Mouse (Mus musculus) small intestine, adult 2 months (tissue): ENCODE results near the gene Bach2. TPM values are rescaled to one million over a fixed set of nuclear protein-coding genes. Genes with fewer than 3 reads are reported as not detected.

ENCODE experiments used
- H3K27ac ChIP-seq: fragments of 200-500 bp; 2 replicates; pipeline ENCODE4 v1.5.1; 2012; ENCODE audit warnings: low read depth, low read length, control low read depth, inconsistent platforms; ENCODE audit not compliant: insufficient read depth
- H3K27me3 ChIP-seq: fragments of 200-500 bp; 2 replicates; pipeline ENCODE4 v1.6.1; 2012; ENCODE audit warnings: mild to moderate bottlenecking, moderate library complexity, low read length, inconsistent platforms; ENCODE audit not compliant: control insufficient read depth, insufficient read depth
- H3K36me3 ChIP-seq: fragments of 200-500 bp; 2 replicates; pipeline ENCODE4 v1.6.1; 2012; ENCODE audit warnings: mild to moderate bottlenecking, low read length, control low read depth, inconsistent platforms; ENCODE audit not compliant: control insufficient read depth, insufficient read depth
- H3K4me1 ChIP-seq: fragments of 200-500 bp; 2 replicates; pipeline ENCODE4 v1.6.1; 2012; ENCODE audit warnings: low read length, inconsistent platforms, mixed read lengths; ENCODE audit not compliant: control insufficient read depth, insufficient read depth, insufficient read length
- H3K4me3 ChIP-seq: fragments of 200-500 bp; 2 replicates; pipeline ENCODE4 v1.5.1; 2012; ENCODE audit warnings: low read depth, mild to moderate bottlenecking, control low read depth, inconsistent platforms, low read length, moderate library complexity
- CTCF ChIP-seq: fragments of 200-500 bp; IDR thresholded peaks from 2 replicates; pipeline ENCODE4 v1.5.1; 2012; ENCODE audit warnings: low read depth, mild to moderate bottlenecking, control low read depth, inconsistent platforms, low read length, moderate library complexity, mixed read lengths; ENCODE audit not compliant: insufficient replicate concordance, insufficient read length; ENCODE audit errors: extremely low read depth
- POLR2A ChIP-seq: fragments of 200-500 bp; IDR thresholded peaks from 2 replicates; pipeline ENCODE4 v1.6.1; 2012; ENCODE audit warnings: low read depth, mild to moderate bottlenecking, control low read depth, inconsistent platforms, low read length, moderate library complexity
- WGBS: fragments of 180-500 bp; shearing (Covaris S2); methylation state at CpG from one replicate; pipeline ENCODE4 v1.1.7; 2018; 5-methylcytosine and 5-hydroxymethylcytosine counted together
- polyA plus RNA-seq: library from polyadenylated mRNA; depleted of rRNA; stranded (reverse); fragments of >200 nt; gene quantifications from 2 replicates; pipeline ENCODE4 v1.2.3, GENCODE M21; 2012

Bach2 gene
- polyA plus RNA-seq, 1 experiment, result 3.5 TPM

DNA sequence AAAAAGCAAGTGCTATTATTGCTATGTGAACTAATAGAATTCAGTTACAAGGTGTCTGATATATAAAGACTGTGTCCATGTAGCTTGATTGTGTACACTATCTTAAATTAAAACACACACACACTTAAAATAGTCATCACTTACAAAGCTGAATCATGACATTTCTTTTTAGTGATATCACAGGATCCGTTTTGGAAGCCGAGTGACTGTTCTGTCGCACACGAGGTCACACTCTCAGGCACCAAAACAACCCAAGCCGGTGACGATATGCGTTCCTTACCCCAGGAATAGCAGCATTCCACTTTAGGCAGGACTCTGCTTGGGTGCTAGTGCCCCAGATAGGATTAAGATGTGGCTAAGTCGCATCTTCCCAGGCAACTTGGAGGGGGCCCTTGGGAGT is 37.5 kb upstream of the Bach2 start:
- no peak for TF ChIP-seq POLR2A
- no peak for TF ChIP-seq CTCF
- H3K4me3 ChIP-seq, result no peak overlapping the region
- WGBS, result 87% methylated on average over 8 of the region's 8 CpGs

DNA sequence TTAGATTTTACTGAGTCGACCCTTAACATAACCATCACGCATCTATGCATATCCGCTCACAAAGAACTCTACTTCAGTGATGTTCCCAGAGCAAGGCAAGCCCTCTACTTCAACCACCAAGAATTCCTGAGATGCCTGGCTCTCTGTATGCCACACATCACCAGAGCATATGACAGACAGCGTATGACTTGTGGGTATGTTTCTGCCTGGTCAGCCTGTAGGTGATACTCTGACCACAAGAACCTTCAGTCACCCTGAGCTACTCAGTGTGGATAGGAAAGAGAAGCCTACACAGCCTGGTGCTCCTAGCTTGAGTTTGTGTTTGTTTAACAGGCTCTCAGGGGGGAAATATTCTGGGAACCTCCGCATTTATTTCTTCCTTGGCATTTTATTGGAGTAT is 36.2 kb upstream of the Bach2 start:
- TF ChIP-seq POLR2A (no peak), CTCF (no peak)
- Histone ChIP-seq H3K36me3 (no peaks in the 10 kb centered on the region), H3K4me1 (no peaks in the 10 kb centered on the region), H3K27ac (no peak overlapping the region), H3K4me3 (no peak overlapping the region), H3K27me3 (0 out of 2 replicates have a peak, but pooled peaks cover 3% of the 10 kb centered on the region)
- WGBS, result 91% methylated on average over 5 of the region's 5 CpGs

More for the DNA sequence above, 37.5 kb upstream of the Bach2 start:
- H3K4me1 ChIP-seq, result no peaks in the 10 kb centered on the region
- H3K27ac ChIP-seq, result no peak overlapping the region
- 0 out of 2 replicates have a peak, but pooled peaks cover 3% of the 10 kb centered on the region for H3K27me3 ChIP-seq
- H3K36me3 ChIP-seq, result no peaks in the 10 kb centered on the region

DNA sequence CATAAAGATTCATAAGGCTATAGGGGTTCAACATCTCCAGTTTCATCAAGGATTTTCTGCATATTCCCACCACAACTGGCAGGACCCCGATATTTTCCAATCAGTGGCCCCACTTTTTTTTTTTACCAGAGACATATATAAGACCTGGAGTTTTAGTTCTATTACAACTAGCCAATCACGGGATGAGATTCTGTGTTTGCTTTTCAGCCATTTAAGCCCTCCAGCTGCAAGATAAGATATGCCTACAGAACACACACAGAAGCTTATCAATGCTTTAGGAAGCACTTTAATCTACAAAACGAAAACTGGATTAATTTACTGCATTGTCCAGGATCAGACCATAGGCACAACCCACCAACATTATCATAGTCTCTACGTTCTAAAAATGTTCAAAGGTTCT is 33.8 kb upstream of the Bach2 start:
- H3K27ac ChIP-seq, result no peak overlapping the region
- H3K27me3 ChIP-seq, result no peaks in the 10 kb centered on the region
- no peaks in the 10 kb centered on the region for H3K4me1 ChIP-seq
- WGBS, result 35% methylated on average over 4 of the region's 4 CpGs
- TF ChIP-seq CTCF (no peak), POLR2A (no peak)
- H3K36me3 ChIP-seq, result no peaks in the 10 kb centered on the region
- no peak overlapping the region for H3K4me3 ChIP-seq

DNA sequence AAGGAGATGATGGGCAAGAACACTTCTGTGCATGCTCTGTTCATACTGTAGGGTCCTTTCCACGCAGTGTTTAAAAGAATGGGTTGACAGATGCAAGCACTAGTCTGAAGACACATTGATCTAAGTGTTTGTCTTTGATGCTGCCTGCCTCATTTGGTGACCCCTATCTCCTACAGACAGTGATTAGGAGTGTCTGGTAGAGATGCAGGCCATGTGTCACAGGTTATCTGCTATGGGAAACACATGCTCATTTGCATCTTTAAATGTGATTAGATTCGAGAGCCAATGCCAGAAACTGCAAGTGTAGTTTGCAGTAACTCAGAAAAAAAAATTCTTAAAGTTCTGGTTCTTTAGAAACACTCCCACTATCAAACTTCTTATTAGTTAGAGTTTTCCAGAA is 32.8 kb upstream of the Bach2 start:
- TF ChIP-seq CTCF (no peak), POLR2A (no peak)

DNA sequence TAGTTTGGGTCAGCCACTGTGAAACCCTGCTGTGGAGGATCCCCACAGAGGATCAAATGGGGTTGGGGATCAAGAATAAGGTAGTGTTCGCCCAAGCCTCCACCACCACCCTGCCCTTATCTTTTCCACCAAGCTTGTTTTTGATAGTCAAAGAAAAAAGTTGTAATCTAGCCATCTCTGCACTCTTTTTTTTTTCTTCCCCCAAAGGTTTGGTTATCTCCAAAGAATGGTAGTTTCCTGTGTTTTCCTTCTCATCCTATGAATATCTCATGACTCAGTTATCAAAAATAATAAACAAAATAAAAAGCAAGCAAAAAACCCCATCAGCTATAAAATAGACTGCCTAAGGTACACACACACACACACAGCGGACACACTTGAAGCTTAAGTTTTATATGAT is 28.6 kb upstream of the Bach2 start:
- no peaks in the 10 kb centered on the region for H3K27me3 ChIP-seq
- H3K36me3 ChIP-seq, result no peaks in the 10 kb centered on the region
- WGBS, result 66% methylated on average over 2 of the region's 2 CpGs
- no peak overlapping the region for H3K4me3 ChIP-seq
- H3K4me1 ChIP-seq, result no peaks in the 10 kb centered on the region
- no peak overlapping the region for H3K27ac ChIP-seq
- TF ChIP-seq CTCF (no peak), POLR2A (no peak)

More for the DNA sequence above, 32.8 kb upstream of the Bach2 start:
- H3K4me3 ChIP-seq, result no peak overlapping the region
- no peaks in the 10 kb centered on the region for H3K27me3 ChIP-seq
- no peak overlapping the region for H3K27ac ChIP-seq
- WGBS, result 52% methylated on average over 2 of the region's 2 CpGs
- no peaks in the 10 kb centered on the region for H3K4me1 ChIP-seq
- no peaks in the 10 kb centered on the region for H3K36me3 ChIP-seq

DNA sequence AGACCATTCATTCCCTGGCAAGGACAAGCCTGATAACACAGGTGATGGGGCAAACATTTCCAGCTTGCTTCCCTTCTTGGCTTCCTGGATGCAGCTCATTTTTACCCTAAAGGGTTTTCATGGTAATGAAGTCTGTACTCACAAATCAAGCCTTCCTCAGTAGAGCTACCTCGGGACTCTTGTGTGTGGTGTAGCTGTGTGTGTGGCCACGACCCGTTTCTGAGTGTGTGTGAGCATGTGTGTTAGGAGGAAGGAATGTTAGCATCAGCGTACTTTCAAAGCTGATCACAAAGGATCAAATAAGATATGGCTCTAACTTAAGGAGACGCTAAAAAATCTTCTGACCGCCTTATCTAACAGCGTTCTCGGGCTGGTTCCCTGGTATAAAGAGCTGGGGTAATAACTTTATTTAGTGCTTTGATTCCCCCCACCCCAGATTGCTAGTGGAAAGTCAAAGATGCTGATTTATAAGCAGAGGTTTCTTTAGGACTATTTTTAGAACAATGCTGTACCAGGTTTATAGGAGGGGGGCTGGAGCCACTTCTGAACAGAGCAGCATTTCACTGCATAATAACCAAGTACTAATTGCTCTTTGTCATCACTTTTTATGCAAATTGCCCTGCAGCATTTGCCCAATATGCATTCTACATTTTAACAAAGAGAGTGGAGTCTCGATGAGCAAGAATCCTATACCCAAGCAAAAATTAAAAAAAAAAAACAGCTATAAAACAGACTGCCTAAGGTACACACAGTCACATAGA is 28.0 kb upstream of the Bach2 start:
- Histone ChIP-seq H3K4me3 (no peak overlapping the region), H3K36me3 (no peaks in the 10 kb centered on the region), H3K27me3 (no peaks in the 10 kb centered on the region), H3K27ac (no peak overlapping the region), H3K4me1 (no peaks in the 10 kb centered on the region)
- no peak for TF ChIP-seq POLR2A
- 58% methylated on average over 9 of the region's 9 CpGs for WGBS

DNA sequence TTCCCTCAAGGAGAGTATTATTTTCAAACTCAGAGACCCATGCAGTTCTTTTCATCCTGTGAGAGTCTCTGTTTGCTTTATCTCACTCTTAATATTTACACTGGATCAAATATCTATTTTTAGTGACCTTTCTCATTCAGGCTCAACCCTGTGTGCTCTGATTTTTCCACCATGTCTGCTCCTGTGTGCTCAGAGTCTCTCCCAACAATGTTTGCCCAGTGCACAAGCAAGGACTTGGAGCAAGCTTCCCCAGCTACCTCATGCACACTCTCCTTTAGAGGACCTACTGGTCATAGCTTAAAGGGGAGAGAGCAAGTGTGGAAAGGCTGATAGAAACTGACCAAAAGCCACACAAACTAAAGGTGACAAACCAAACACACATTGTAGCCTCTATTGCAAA is 26.0 kb upstream of the Bach2 start:
- no peaks in the 10 kb centered on the region for H3K36me3 ChIP-seq
- H3K4me3 ChIP-seq, result no peak overlapping the region
- H3K27ac ChIP-seq, result no peak overlapping the region
- no peak for TF ChIP-seq POLR2A
- TF ChIP-seq CTCF, result no peak
- H3K27me3 ChIP-seq, result no peaks in the 10 kb centered on the region
- H3K4me1 ChIP-seq, result peaks cover 8% of the 10 kb centered on the region; the same call in 1 of the 2 replicates
